Mouse (Mus musculus): Measurements from ENCODE around the gene Olfr1270. TPM values are rescaled to one million over a fixed set of nuclear protein-coding genes. Genes with fewer than 3 reads are reported as not detected.

Gene Olfr1270
- polyA plus RNA-seq, 1 experiment from 2014 or later = not detected

Other genes starting within 250 kb of the Olfr1270 start
- not detected in 2 replicates for gene Olfr1258, start 225.8 kb downstream of the Olfr1270 start, polyA plus RNA-seq (2014; fragmentation: Nextera tagmentation; extraction: Ambion mirVana)
- gene Olfr1259, start 204.4 kb downstream of the Olfr1270 start, polyA plus RNA-seq (2014; fragmentation: Nextera tagmentation; extraction: Ambion mirVana) = not detected in 2 replicates
- not detected in 2 replicates for gene Olfr1260, start 178.8 kb downstream of the Olfr1270 start, polyA plus RNA-seq (2014; fragmentation: Nextera tagmentation; extraction: Ambion mirVana)
- not detected in 2 replicates for gene Olfr1261, start 161.9 kb downstream of the Olfr1270 start, polyA plus RNA-seq (2014; fragmentation: Nextera tagmentation; extraction: Ambion mirVana)
- not detected in 2 replicates for gene Olfr1262, start 152.9 kb downstream of the Olfr1270 start, polyA plus RNA-seq (2014; fragmentation: Nextera tagmentation; extraction: Ambion mirVana)
- not detected in 2 replicates for gene Olfr1263, start 141.0 kb downstream of the Olfr1270 start, polyA plus RNA-seq (2014; fragmentation: Nextera tagmentation; extraction: Ambion mirVana)
- gene Olfr1264, start 127.5 kb downstream of the Olfr1270 start, polyA plus RNA-seq (2014; fragmentation: Nextera tagmentation; extraction: Ambion mirVana) = not detected in 2 replicates
- not detected in 2 replicates for gene Olfr1265, start 117.8 kb downstream of the Olfr1270 start, polyA plus RNA-seq (2014; fragmentation: Nextera tagmentation; extraction: Ambion mirVana)
- not detected in 2 replicates for gene Olfr140, start 89.5 kb downstream of the Olfr1270 start, polyA plus RNA-seq (2014; fragmentation: Nextera tagmentation; extraction: Ambion mirVana)
- not detected in 2 replicates for gene Olfr1269, start 31.7 kb downstream of the Olfr1270 start, polyA plus RNA-seq (2014; fragmentation: Nextera tagmentation; extraction: Ambion mirVana)
- not detected in 2 replicates for gene Olfr32, start 10.8 kb downstream of the Olfr1270 start, polyA plus RNA-seq (2014; fragmentation: Nextera tagmentation; extraction: Ambion mirVana)
- not detected in 2 replicates for gene Olfr1506, start 71.4 kb upstream of the Olfr1270 start, polyA plus RNA-seq (2014; fragmentation: Nextera tagmentation; extraction: Ambion mirVana)
- not detected in 2 replicates for gene Olfr142, start 104.5 kb upstream of the Olfr1270 start, polyA plus RNA-seq (2014; fragmentation: Nextera tagmentation; extraction: Ambion mirVana)
- not detected in 2 replicates for gene Olfr1271, start 117.9 kb upstream of the Olfr1270 start, polyA plus RNA-seq (2014; fragmentation: Nextera tagmentation; extraction: Ambion mirVana)
- not detected in 2 replicates for gene Olfr1272, start 139.8 kb upstream of the Olfr1270 start, polyA plus RNA-seq (2014; fragmentation: Nextera tagmentation; extraction: Ambion mirVana)
- gene Gm13769, start 169.1 kb upstream of the Olfr1270 start, polyA plus RNA-seq (2014; fragmentation: Nextera tagmentation; extraction: Ambion mirVana) = 0.08 TPM in 1 of 2 replicates, not detected in the other
- gene Olfr1274-ps, start 245.6 kb upstream of the Olfr1270 start, polyA plus RNA-seq (2014; fragmentation: Nextera tagmentation; extraction: Ambion mirVana) = not detected in 2 replicates

Measured in heart, embryonic 11.5 days (tissue).